Mouse (Mus musculus): ENCODE measurements around the gene Chek2. TPM values are rescaled to one million over a fixed set of nuclear protein-coding genes. Genes with fewer than 3 reads are reported as not detected.

The Chek2 gene
- total RNA-seq, 1 experiment from 2014 or later: 7.6 TPM

DNA sequence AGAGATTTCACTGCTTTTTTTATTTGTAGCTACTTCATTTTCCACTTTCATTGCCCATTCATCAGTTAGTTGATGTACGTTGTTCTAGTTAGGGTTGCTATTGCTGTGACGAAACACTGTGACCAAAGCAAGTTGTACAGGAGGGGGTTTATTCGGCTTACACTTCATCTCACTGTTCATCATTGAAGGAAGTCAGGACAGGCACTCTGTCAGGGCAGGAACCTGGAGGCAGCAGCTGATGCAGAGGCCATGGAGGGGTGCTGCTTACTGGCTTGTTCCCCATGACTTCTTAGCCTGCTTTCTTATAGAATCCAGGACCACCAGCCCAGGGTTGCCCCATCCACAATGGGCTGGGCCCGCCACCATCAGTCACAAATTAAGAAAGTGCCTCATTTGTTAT is 59.0 kb downstream of the Chek2 start:
- DNase-seq: no peak

DNA sequence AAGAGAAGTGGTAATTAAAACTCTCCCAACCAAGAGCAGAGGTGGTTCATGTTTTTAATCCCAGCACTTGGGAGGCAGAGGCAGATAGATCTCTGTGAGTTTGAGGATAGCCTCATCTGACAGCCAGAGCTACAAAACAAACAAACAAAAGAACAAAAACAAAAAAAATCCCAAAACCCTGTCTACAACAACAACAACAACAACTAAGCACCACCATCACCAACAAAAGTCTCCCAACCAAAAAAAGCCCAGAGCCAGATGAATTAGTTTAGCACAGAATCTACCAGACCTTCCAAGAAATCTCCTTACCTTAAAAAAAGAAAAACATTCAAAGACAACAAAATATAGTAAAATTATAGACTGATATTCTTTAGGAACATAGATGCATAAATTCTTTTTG is 60.6 kb downstream of the Chek2 start:
- no peak for DNase-seq

DNA sequence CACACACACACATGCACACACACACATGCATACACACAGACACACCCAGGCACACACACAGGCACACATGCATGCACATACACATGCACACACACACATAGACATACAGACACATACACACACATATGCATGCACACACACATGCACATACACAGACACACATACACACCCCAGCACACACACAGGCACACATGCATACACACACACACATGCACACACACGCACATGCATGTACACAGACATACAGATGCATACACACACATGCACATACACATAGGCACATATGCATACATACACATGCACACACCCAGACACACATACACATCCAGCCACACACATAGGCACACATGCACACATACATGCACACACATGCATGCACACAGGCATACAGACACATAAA is 66.9 kb downstream of the Chek2 start:
- DNase-seq: no peak

DNA sequence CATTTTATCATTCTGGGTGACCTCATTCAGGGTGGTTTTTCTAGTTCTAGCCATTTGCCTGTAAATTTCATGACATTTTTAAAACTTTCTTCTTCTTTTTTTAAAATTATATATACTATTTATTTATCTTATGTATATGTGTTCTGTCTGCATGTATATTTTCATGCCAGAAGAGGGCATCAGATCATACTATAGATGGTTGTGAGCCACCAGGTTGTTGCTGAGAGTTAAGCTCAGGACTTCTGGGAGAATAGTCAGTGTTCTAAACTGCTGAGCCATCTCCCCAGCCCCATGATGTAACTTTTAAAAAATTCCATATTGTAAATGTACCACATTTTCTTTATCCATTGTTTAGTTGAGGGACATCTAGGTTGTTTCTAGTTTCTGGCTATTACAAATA is 69.1 kb downstream of the Chek2 start:
- no peak for DNase-seq

DNA sequence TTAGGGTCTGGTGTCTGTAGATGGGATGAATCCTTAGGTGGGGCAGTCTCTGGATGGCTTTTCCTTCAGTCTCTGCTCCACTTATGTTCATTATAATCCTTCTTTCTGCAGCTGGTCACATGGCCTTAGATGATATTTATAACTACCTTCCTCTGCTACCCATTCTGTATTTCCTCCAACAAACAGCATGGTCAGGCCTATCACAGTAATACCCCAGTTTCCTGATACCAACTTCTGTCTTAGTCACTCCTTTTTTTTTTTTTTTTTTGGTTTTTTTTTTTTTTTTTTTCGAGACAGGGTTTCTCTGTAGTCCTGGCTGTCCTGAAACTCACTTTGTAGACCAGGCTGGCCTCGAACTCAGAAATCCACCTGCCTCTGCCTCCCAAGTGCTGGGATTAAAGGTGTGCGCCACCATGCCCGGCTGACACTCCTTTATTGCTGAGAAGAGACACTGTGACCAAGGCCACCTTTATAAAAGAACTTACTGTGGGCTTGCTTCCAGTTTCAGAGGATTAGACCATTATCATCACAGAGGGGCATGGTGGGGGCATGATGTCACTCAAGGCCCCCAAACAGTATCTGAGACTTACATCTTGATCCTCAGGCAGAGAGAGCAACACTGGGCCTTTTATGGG is 70.3 kb downstream of the Chek2 start:
- no peak for DNase-seq

DNA sequence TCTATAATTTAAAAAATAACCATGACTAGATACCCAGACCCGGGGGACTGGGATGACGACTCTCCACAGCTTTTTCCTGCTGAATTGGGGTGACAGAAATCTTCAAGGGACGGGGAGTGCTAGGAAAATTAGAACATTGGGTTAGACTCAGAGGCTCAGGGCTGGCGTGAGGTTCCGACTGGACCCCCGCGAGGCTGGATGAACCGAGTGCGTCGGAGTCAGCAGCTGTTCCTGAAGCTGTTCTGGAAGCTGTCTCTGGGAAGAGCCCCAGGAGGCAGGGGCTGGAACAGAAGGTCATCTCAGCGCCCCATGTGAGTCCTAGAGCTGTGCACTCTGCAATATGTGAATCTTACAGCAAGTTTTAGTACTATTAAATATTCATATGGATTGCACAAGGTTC is 75.1 kb downstream of the Chek2 start:
- DNase-seq: no peak

DNA sequence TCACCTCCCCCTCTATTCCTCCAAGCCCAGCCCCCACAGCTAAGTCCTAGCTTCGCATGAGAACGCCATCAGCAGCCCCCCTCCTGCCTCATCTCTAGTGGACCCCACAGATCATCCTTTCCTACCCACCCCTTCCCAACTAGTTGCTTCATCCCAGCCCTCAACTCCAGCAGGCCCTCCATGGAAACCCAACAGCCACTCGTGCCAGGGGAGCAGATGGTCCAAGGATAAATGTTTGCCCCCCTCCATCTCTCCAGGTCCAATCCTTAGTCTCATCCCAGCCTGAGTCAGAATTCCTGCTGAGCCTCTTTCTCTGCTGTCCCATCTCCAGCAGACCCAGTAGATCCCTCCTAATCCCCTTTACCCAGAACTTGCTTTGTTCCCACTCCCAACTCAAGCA is 76.5 kb downstream of the Chek2 start:
- no peak for DNase-seq

DNA sequence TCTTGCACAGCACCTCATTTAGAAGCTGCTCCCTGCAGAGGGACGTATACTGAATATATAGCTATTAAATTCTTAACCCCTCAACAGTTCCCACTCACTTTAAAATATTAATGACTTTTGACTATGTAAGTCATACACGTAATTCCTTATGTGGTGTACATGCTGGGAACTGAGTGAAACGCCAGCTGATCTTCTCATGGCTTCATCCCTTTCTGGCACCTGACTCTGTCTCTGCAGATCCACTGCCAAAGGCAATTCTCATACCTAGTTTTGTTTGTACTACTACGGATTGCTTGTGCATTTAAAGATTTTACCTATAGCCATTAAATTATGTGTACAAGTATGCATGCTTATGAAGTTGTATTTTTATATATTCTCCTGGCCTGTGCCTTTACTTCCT is 79.8 kb downstream of the Chek2 start:
- DNase-seq: no peak

DNA sequence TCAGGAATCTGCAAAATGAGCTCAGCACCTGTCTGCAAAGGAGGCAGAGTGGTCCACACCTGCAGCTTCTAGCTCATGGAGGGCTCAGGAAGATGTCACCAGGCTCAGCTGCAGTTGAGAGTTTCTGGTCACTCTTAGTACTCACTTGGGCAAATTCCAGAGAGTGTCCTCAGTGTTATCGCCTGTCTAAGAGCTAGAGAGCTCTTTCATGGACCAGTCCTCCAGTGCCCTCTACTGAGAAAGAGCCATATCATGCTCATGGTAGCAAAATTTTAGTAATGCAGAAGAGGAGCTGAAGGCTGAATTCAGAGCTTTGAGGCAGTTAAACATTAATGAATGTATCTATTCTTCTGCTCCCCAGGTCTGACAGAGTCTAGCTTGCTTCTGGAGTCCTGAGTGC is 83.6 kb downstream of the Chek2 start:
- DNase-seq: no peak

Other genes starting within 250 kb of the Chek2 start
- 17.6 and 28.2 TPM in 2 replicates for gene Noc4l, start 186.6 kb upstream of the Chek2 start, total RNA-seq (2021)
- gene Ddx51, start 186.5 kb upstream of the Chek2 start, total RNA-seq (2021): 15.5 and 19.6 TPM in 2 replicates
- 64.8 and 96.4 TPM in 2 replicates for gene Ep400, start 69.3 kb upstream of the Chek2 start, total RNA-seq (2021)
- 51.6 and 56.1 TPM in 2 replicates for gene Pus1, start 59.3 kb upstream of the Chek2 start, total RNA-seq (2021)
- gene Ulk1, start 29.9 kb upstream of the Chek2 start, total RNA-seq (2021): 61.5 and 61.8 TPM in 2 replicates
- 16.9 and 17.8 TPM in 2 replicates for gene Hscb, start 202 bp upstream of the Chek2 start, total RNA-seq (2021)
- 19.6 and 22.9 TPM in 2 replicates for gene Ttc28, start 39.8 kb downstream of the Chek2 start, total RNA-seq (2021)

Measured in adrenal gland, postnatal 25 days (tissue).